Mouse (Mus musculus): ENCODE data around the gene Kdm2a.

GRCm38 (mm10) chr19:4387276-4387675 lies 10.8 kb downstream of the Kdm2a start:
- TF ChIP-seq POLR2A (IDR thresholded peaks at IDR 0.05; ENCODE audit: low read depth, low read length) (no peak), CTCF (IDR thresholded peaks at IDR 0.05; ENCODE audit: borderline replicate concordance, insufficient read depth, low read length) (no peak)

Measured in embryonic fibroblast, embryonic 13.5 days (primary cell).